Mouse (Mus musculus): ENCODE data around the gene Tnr.

Tnr gene

GRCm38 (mm10) chr1:159729270-159729669 lies 205.7 kb downstream of the Tnr start:
- DNase-seq = no peak

GRCm38 (mm10) chr1:159730826-159731225 lies 207.3 kb downstream of the Tnr start:
- DNase-seq = no peak

DNA sequence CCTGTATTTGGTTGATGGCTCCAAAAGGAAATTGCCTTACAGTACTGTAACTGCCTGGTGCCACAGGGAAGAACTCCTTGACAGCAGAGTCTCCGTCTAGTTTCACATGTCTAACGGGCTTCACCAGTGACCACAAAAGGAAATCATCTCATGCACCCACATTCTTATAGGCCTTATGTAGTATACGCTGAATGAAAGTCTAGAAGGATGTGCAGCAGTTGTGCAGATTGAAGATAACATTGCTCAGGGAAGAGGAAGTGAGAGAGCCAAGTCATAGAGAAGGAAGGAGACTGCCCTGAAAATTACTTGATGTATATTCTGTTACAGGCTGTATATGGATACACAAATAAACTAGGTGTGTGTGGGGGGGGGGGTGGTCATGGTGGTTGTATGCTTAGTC lies 211.5 kb downstream of the Tnr start:
- DNase-seq = no peak

GRCm38 (mm10) chr1:159739478-159739877 lies 215.9 kb downstream of the Tnr start:
- DNase-seq = no peak

GRCm38 (mm10) chr1:159741237-159742002 lies 217.9 kb downstream of the Tnr start:
- DNase-seq = no peak

- no peak for DNase-seq
Observed at GRCm38 (mm10) chr1:159742003-159742274, 218.4 kb downstream of the Tnr start.

- no peak for DNase-seq
Observed at GRCm38 (mm10) chr1:159743744-159744253, 220.2 kb downstream of the Tnr start.

- DNase-seq = no peak
Observed at GRCm38 (mm10) chr1:159745311-159745710, 221.7 kb downstream of the Tnr start.

DNA sequence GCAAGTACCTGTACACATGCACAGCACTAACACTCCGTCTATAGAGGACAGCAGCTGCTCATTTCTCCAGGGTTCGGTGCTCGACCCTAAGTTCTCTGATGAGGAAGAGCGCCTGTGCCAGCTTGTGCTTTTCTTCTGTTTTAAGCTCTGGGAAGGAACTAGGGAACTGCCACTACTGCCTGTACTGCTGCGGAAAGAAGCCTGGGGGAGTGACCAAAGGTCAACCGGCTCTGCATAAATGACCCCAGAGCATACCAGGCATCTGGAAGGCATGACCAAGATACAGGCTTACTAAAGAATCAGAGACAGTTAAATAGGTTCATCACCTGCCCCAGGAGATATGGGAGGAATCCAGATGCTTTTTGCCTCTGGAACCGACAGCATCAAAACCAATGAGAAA lies 224.4 kb downstream of the Tnr start:
- DNase-seq = no peak

- no peak for DNase-seq
Observed at GRCm38 (mm10) chr1:159750411-159750810, 226.8 kb downstream of the Tnr start.

DNA sequence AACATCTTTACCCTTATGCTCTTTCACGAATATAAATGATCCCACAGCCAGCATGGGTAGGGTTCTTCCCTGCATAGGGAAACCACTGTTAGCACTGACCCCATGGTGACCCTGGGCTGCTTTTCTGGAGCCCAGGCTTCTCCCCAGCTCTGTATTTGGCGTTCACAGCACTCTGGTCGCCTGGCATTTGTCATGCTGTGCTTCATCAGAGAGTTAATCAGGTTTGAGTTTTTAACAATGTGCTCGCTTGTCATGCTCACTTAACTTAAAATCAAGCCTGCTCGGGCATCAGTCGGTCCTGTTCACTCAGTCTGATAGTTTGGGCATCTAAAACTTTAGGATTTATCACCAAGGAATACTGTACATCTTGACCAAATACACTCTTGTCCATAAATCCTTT lies 227.3 kb downstream of the Tnr start:
- no peak for DNase-seq

- no peak for DNase-seq
Observed at GRCm38 (mm10) chr1:159760970-159761369, 237.4 kb downstream of the Tnr start.

DNA sequence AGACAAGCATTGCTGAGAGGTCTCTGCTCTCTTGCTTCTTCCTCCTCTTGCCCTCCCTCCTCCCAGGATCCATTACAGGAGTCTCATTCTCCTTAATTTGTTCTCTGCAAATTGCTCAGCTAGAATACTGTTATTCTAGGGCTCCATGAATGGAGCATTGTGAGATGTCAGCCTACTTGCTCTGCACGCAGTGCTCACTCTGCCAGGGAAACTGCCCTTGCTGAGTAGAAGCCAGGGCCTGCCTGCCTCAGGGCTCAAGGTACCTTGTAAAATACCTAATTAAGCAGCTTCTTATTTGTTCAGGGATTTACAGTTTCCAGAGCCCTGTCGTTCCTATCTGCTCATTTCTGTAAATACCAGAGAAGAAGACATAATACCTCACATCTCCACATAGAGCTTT lies 240.3 kb downstream of the Tnr start:
- no peak for DNase-seq

- DNase-seq = no peak
Observed at GRCm38 (mm10) chr1:159764897-159765296, 241.3 kb downstream of the Tnr start.

GRCm38 (mm10) chr1:159769948-159770347 lies 246.4 kb downstream of the Tnr start:
- no peak for DNase-seq

- DNase-seq = no peak
Observed at GRCm38 (mm10) chr1:159773671-159774070, 250.1 kb downstream of the Tnr start.

- DNase-seq = no peak
Observed at GRCm38 (mm10) chr1:159775168-159775567, 251.6 kb downstream of the Tnr start.

GRCm38 (mm10) chr1:159777107-159777506 lies 253.5 kb downstream of the Tnr start:
- no peak for DNase-seq

- DNase-seq = no peak
Observed at GRCm38 (mm10) chr1:159779424-159779823, 255.9 kb downstream of the Tnr start.

DNA sequence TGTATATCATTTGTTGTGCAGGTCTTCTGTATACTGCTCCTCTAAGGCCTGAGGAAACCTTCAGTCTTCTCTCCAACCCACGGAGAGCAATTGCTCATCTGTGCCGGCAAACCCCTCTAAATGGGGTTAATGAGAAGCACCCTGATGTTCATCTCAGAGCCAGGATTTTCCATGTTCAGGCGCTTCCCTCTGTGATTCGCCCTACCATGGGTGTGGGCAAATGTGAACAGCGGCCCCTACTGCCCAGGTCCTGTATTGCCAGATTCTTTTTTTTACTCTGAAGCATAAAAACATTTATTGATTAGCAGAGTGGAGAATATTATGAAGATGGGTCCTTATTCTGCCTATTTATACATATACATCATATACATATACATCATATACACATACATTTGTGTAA lies 260.3 kb downstream of the Tnr start:
- DNase-seq = peak in 1 of 2 experiments; percentile 31

GRCm38 (mm10) chr1:159788312-159788711 lies 264.7 kb downstream of the Tnr start:
- no peak for DNase-seq

DNA sequence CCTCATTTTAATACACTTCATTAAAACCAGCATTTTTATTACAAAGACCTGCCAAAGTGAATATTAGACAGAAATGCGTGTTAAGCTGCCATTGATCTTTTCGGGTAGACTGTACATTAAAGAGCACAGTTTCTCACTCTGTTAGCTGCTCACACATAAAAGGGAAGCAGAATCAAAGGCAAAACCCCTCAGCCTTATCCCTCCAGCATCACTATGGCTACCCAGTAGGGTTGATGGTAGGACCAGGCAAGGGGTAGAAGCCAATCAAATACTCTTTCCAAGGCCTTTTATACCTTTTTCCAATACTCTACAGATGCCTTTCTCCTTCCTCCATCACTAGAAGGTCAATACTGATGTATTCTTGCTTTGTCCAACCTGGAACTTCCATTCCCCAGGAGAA lies 269.0 kb downstream of the Tnr start:
- no peak for DNase-seq

GRCm38 (mm10) chr1:159796021-159796420 lies 272.5 kb downstream of the Tnr start:
- DNase-seq = no peak

DNA sequence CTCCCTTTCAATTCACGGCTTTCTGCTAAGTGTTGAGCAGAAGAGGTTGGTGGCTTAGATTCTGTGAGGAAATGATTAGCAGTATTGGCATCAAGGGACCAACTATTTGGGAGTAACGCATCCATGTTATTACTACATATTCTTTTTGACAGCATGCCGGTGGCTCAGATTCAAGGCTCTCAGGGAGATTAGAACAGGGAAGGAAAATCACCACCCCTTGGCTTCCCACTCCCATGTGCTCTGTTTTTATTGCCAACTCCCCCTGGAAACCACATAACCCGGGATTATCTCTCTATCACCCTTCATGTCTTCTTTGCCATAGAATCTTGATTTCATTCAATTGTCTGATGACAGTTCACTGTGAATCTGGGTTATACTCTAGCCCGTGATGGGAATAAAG lies 276.8 kb downstream of the Tnr start:
- no peak for DNase-seq

- DNase-seq = no peak
Observed at GRCm38 (mm10) chr1:159801753-159802152, 278.2 kb downstream of the Tnr start.

All from spleen, adult 18-20 months (tissue).